Mouse (Mus musculus): ENCODE data around the gene Nudt16l1. TPM values are rescaled to one million over a fixed set of nuclear protein-coding genes. Genes with fewer than 3 reads are reported as not detected.

Gene Nudt16l1
- total and polyA plus RNA-seq, 3 experiments, result 20.5 to 42.9 (median 21.7) TPM

DNA sequence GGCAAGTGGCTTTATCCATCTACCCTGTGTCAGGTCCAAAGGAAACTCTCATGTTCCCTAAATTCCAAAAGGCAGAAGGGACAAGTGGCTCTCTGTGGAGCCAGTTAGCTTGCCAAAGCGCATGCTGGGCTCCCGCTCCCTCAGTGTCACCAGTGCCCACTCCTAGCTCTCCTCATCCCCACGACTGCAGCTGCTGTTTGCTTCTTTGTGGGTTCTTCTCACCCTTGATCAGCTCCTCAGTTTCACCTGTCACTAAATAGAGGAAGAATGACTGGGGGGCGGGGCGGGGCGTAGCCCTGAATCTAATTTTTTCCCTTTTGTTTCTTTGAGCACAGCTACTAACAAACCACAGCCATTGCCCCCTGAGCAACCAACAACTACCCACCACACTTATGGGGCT is 39.7 kb upstream of the Nudt16l1 start:
- ATAC-seq (ENCODE audit: extremely low read depth, insufficient number of reproducible peaks, low FRiP score, poor library complexity, severe bottlenecking) (no peak), DNase-seq (ENCODE audit: low spot score) (no peak)
- Histone ChIP-seq H3K9me3 (replicated peaks) (no peaks in the 10 kb centered on the region), H3K4me3 (ENCODE audit: low read depth, low read length) (no peak overlapping the region), H3K36me3 (replicated peaks) (peaks cover 31% of the 10 kb centered on the region), H3K4me1 (ENCODE audit: insufficient read depth, low read depth, low read length) (peaks cover 34% of the 10 kb centered on the region), H3K27me3 (ENCODE audit: insufficient read depth, low read length) (no peaks in the 10 kb centered on the region)
- TF ChIP-seq CTCF (IDR thresholded peaks at IDR 0.05; ENCODE audit: low read depth, low read length) (no peak), GATA2 (IDR thresholded peaks at IDR 0.05; ENCODE audit: borderline replicate concordance, low read depth, low read length) (no peak), TAL1 (conservative IDR thresholded peaks at IDR 0.05; ENCODE audit: low read depth, low read length) (no peak), POLR2AphosphoS5 (IDR thresholded peaks at IDR 0.05; ENCODE audit: insufficient replicate concordance, low read depth, low read length) (no peak), GATA1 (IDR thresholded peaks at IDR 0.05; ENCODE audit: borderline replicate concordance, low read length) (no peak)

DNA sequence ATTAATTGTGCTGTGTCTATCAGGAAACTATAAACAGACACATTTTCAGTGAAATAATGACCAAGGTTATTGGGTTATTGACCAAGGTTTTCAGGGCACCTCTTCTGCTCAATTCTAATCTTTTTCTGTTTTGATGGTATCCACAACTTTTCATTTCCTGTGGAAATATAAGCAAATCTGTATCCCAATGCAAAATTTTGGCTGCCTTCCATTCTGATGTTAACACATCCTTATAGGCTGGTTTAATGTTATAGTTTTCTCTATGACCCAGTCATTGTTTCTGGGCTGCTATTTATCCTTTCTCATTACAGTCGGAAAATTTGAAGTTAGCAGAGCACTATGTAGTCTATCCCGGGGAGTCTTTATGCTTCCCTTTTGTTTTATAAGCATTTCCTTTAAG is 38.9 kb upstream of the Nudt16l1 start:
- H3K9me3 ChIP-seq (replicated peaks), result no peaks in the 10 kb centered on the region
- peaks cover 28% of the 10 kb centered on the region for H3K36me3 ChIP-seq (replicated peaks)
- no peaks in the 10 kb centered on the region for H3K27me3 ChIP-seq (ENCODE audit: insufficient read depth, low read length)
- H3K4me1 ChIP-seq (ENCODE audit: insufficient read depth, low read depth, low read length), result peaks cover 30% of the 10 kb centered on the region
- DNase-seq (ENCODE audit: low spot score), result no peak
- ATAC-seq (ENCODE audit: extremely low read depth, insufficient number of reproducible peaks, low FRiP score, poor library complexity, severe bottlenecking), result no peak
- no peak overlapping the region for H3K4me3 ChIP-seq (ENCODE audit: low read depth, low read length)
- TF ChIP-seq GATA2 (IDR thresholded peaks at IDR 0.05; ENCODE audit: borderline replicate concordance, low read depth, low read length), result no peak
- TF ChIP-seq POLR2AphosphoS5 (IDR thresholded peaks at IDR 0.05; ENCODE audit: insufficient replicate concordance, low read depth, low read length), result no peak
- TF ChIP-seq CTCF (IDR thresholded peaks at IDR 0.05; ENCODE audit: low read depth, low read length), result no peak
- no peak for TF ChIP-seq GATA1 (IDR thresholded peaks at IDR 0.05; ENCODE audit: borderline replicate concordance, low read length)
- no peak for TF ChIP-seq TAL1 (conservative IDR thresholded peaks at IDR 0.05; ENCODE audit: low read depth, low read length)

DNA sequence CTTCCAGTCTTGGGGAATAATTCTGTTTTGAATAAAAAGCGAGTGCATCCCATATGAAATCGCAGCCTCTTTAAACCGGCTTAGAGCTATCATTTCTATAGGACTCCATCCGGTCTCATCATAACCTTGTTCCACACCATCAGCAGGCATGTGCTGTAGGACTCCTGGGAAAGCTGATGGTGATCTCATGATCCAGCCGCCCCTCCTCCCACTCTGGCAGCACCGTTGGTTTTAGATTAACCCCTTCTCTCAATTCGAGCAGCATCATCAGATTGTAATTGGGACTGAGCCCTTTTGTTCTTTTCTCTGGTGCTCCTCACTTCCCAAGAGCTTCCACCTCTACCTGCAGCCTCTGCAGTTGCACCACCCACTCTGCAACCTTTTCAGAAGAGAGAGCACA is 37.4 kb upstream of the Nudt16l1 start:
- ATAC-seq (ENCODE audit: extremely low read depth, insufficient number of reproducible peaks, low FRiP score, poor library complexity, severe bottlenecking) (no peak), DNase-seq (ENCODE audit: low spot score) (no peak)
- H3K4me3 ChIP-seq (ENCODE audit: low read depth, low read length), result no peak overlapping the region
- H3K36me3 ChIP-seq (replicated peaks), result peaks cover 34% of the 10 kb centered on the region
- H3K4me1 ChIP-seq (ENCODE audit: insufficient read depth, low read depth, low read length), result peaks cover 27% of the 10 kb centered on the region
- TF ChIP-seq GATA2 (IDR thresholded peaks at IDR 0.05; ENCODE audit: borderline replicate concordance, low read depth, low read length) (no peak), TAL1 (conservative IDR thresholded peaks at IDR 0.05; ENCODE audit: low read depth, low read length) (no peak), CTCF (IDR thresholded peaks at IDR 0.05; ENCODE audit: low read depth, low read length) (no peak), GATA1 (IDR thresholded peaks at IDR 0.05; ENCODE audit: borderline replicate concordance, low read length) (no peak), POLR2AphosphoS5 (IDR thresholded peaks at IDR 0.05; ENCODE audit: insufficient replicate concordance, low read depth, low read length) (no peak)
- no peaks in the 10 kb centered on the region for H3K9me3 ChIP-seq (replicated peaks)
- H3K27me3 ChIP-seq (ENCODE audit: insufficient read depth, low read length), result no peaks in the 10 kb centered on the region

DNA sequence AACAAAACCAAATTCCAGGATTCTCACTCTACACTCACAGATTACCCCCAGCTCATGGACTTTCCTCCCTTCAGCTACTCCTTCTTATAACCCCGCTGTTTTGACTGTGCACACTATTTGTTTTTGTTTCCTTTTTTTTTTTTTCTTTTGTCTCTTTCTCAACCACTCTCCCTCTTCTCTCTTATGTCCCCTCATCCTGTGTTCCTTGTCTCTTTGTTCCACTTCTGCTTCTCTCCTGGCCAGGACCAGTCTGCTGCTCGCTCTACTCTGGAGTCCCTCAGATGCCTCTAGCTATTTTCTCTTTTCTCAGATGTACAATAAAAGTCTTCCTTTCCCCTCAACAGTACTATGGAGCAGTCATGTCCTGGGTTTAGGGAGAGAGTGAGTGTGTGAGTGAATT is 36.2 kb upstream of the Nudt16l1 start:
- ATAC-seq (ENCODE audit: extremely low read depth, insufficient number of reproducible peaks, low FRiP score, poor library complexity, severe bottlenecking), result no peak
- no peaks in the 10 kb centered on the region for H3K27me3 ChIP-seq (ENCODE audit: insufficient read depth, low read length)
- TF ChIP-seq GATA2 (IDR thresholded peaks at IDR 0.05; ENCODE audit: borderline replicate concordance, low read depth, low read length) (no peak), GATA1 (IDR thresholded peaks at IDR 0.05; ENCODE audit: borderline replicate concordance, low read length) (no peak), CTCF (IDR thresholded peaks at IDR 0.05; ENCODE audit: low read depth, low read length) (no peak), TAL1 (conservative IDR thresholded peaks at IDR 0.05; ENCODE audit: low read depth, low read length) (no peak), POLR2AphosphoS5 (IDR thresholded peaks at IDR 0.05; ENCODE audit: insufficient replicate concordance, low read depth, low read length) (no peak)

DNA sequence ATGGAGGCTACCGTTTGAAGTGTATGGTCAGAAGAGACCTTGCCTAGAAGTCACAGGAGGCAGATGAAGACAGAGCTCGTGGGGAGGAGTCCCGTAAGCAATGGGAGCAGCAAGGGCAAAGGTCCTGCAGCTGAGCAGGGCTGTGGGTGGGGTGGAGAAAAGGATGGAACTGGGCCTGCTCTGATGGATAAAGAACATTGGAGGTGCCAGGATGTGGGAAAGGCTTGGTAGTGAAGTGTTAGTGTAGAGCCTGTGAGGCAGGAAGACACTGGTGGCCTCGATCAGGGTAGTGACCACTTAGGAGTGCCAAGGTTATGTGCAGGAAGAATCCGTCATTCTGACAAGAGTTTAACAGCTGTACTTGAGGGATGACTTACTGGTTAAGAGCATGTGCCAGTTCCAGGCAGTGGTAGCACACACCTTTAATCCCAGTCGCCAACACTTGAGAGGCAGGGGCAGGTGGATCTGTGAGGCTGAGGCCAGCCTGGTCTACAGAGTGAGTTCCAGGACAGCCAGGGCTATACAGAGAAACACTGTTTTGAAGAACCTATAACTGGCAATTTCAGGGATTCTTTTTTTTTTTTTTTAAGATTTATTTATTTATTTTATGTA is 35.0 kb upstream of the Nudt16l1 start:
- peaks cover 41% of the 10 kb centered on the region for H3K36me3 ChIP-seq (replicated peaks)
- no peak for TF ChIP-seq GATA1 (IDR thresholded peaks at IDR 0.05; ENCODE audit: borderline replicate concordance, low read length)
- TF ChIP-seq GATA2 (IDR thresholded peaks at IDR 0.05; ENCODE audit: borderline replicate concordance, low read depth, low read length), result no peak
- TF ChIP-seq CTCF (IDR thresholded peaks at IDR 0.05; ENCODE audit: low read depth, low read length), result no peak
- H3K4me3 ChIP-seq (ENCODE audit: low read depth, low read length), result no peak overlapping the region
- H3K9me3 ChIP-seq (replicated peaks), result no peaks in the 10 kb centered on the region
- DNase-seq (ENCODE audit: low spot score), result no peak
- no peaks in the 10 kb centered on the region for H3K27me3 ChIP-seq (ENCODE audit: insufficient read depth, low read length)
- ATAC-seq (ENCODE audit: extremely low read depth, insufficient number of reproducible peaks, low FRiP score, poor library complexity, severe bottlenecking), result no peak
- peaks cover 24% of the 10 kb centered on the region for H3K4me1 ChIP-seq (ENCODE audit: insufficient read depth, low read depth, low read length)

More for the DNA sequence above, 36.2 kb upstream of the Nudt16l1 start:
- H3K4me1 ChIP-seq (ENCODE audit: insufficient read depth, low read depth, low read length), result peaks cover 18% of the 10 kb centered on the region
- DNase-seq (ENCODE audit: low spot score), result no peak
- H3K36me3 ChIP-seq (replicated peaks), result peaks cover 34% of the 10 kb centered on the region
- H3K9me3 ChIP-seq (replicated peaks), result no peaks in the 10 kb centered on the region
- H3K4me3 ChIP-seq (ENCODE audit: low read depth, low read length), result no peak overlapping the region

DNA sequence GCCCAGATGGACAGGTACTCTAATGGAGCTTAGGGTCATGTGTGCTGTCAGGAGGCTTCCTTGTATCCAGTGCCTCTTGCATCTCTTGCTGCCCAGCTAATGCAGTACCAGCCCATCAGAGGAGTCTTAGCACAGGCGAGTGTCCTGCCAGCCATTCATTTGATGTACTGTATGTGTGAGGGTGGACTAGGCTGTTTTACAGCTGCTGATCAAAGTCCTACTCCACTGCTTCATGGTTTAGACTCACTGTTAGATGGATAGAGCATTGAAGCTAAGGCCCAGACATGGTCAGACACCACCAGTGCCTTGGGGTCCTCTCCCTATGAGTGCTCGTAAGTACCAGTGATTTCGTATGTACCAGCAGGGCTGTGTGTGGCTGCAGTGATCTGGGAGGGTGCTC is 33.7 kb upstream of the Nudt16l1 start:
- no peaks in the 10 kb centered on the region for H3K27me3 ChIP-seq (ENCODE audit: insufficient read depth, low read length)
- no peak overlapping the region for H3K4me3 ChIP-seq (ENCODE audit: low read depth, low read length)
- ATAC-seq (ENCODE audit: extremely low read depth, insufficient number of reproducible peaks, low FRiP score, poor library complexity, severe bottlenecking) (no peak), DNase-seq (ENCODE audit: low spot score) (no peak)
- no peaks in the 10 kb centered on the region for H3K9me3 ChIP-seq (replicated peaks)
- H3K36me3 ChIP-seq (replicated peaks), result peaks cover 48% of the 10 kb centered on the region
- TF ChIP-seq TAL1 (conservative IDR thresholded peaks at IDR 0.05; ENCODE audit: low read depth, low read length), result no peak
- no peak for TF ChIP-seq GATA2 (IDR thresholded peaks at IDR 0.05; ENCODE audit: borderline replicate concordance, low read depth, low read length)
- no peak for TF ChIP-seq CTCF (IDR thresholded peaks at IDR 0.05; ENCODE audit: low read depth, low read length)
- TF ChIP-seq GATA1 (IDR thresholded peaks at IDR 0.05; ENCODE audit: borderline replicate concordance, low read length), result no peak
- no peak for TF ChIP-seq POLR2AphosphoS5 (IDR thresholded peaks at IDR 0.05; ENCODE audit: insufficient replicate concordance, low read depth, low read length)
- peaks cover 18% of the 10 kb centered on the region for H3K4me1 ChIP-seq (ENCODE audit: insufficient read depth, low read depth, low read length)

Measured in G1E (cell line).